Mouse (Mus musculus): Measurements from ENCODE around the gene Dvl1. TPM values are rescaled to one million over a fixed set of nuclear protein-coding genes. Genes with fewer than 3 reads are reported as not detected.

Gene Dvl1
- total and polyA plus RNA-seq, 3 experiments: 56.8 to 60.3 TPM; not detected in 1

DNA sequence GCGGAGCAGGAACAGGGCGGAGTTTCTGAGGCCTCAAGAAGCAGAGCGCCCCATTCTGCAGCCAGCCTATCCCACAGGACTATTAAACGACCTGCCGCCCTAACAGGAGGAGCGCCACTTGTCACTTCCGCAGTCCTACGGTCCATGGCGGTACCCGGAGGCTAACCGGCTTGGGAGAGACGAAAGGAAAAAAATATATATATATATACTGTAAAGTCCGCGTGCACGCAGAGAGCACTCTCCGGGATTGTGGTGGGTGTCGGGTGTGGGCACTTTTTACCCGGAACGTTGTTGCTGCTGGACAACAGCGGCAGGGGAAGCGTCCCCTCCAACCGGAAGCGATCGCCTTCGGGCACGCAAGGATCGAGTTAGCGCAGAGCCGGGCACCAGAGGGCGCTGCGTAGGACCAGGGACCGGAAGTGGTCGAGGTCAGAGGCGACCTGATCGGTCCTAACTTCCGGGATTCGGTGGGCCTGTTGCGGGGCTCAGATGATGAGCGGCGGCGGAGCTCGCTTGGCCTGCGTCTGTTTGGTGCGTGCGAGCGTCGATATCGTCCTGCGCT, 15.9 kb upstream of the Dvl1 start, which contains the start of gene Aurkaip1 (continued):
- TF ChIP-seq TBP (IDR thresholded peaks at IDR 0.05; ENCODE audit: low read depth, low read length): peak; percentile 79
- no peak for TF ChIP-seq ZC3H11A (IDR thresholded peaks at IDR 0.05; ENCODE audit: low read depth, low read length)
- peak; percentile 75 for TF ChIP-seq TCF12 (IDR thresholded peaks at IDR 0.05; ENCODE audit: low read depth, low read length)

DNA sequence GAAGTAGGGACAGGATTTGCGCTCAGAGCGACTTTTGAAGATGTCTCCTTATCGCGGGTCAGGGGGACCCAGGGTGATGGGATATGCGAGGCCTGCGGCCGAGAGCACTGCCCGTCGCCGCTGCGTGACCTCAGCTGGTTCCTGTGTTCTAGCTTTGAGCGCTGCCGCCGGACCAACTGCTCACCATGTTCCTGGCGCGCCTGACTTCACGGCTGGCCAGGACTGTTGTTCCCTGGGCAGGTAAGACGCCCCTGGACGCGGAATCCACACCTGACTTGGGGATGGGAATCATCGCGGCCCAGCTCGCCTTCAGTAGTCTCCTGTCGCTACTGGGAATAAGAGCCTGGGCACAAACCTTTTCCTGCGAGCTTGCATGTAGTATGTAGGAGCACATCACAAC, 15.4 kb upstream of the Dvl1 start:
- TF ChIP-seq ZC3H11A (IDR thresholded peaks at IDR 0.05; ENCODE audit: low read depth, low read length): no peak
- H3K9ac ChIP-seq (ENCODE audit: control insufficient read depth, low read depth, low read length, poor library complexity, severe bottlenecking): peak overlapping the region; percentile 88
- H3K79me2 ChIP-seq (ENCODE audit: control insufficient read depth, insufficient read depth, low read length, poor library complexity): peaks cover 15% of the 10 kb centered on the region
- H3K36me3 ChIP-seq (ENCODE audit: control insufficient read depth in 1 of 2, insufficient read depth in 2 of 2, low read length in 2 of 2): peaks cover 0 to 7% of the 10 kb centered on the region in 2 experiments; a peak in 2 of 4 replicates
- no peak for DNase-seq (ENCODE audit: low read depth, low spot score)
- peak overlapping the region; percentile 69 to 90 for H3K4me3 ChIP-seq (ENCODE audit: control insufficient read depth in 1 of 2, insufficient read depth in 1 of 2, low read depth in 2 of 2, low read length in 2 of 2)
- no peaks in the 10 kb centered on the region for H3K27me3 ChIP-seq (ENCODE audit: control insufficient read depth in 1 of 2, insufficient read depth in 2 of 2, low read length in 2 of 2)
- peaks cover 0 to 10% of the 10 kb centered on the region in 2 experiments; a peak in 1 of 4 replicates for H3K4me1 ChIP-seq (ENCODE audit: control insufficient read depth in 1 of 2, insufficient read depth in 2 of 2, low read length in 2 of 2)
- peak overlapping the region; percentile 71 for H3K27ac ChIP-seq (ENCODE audit: control insufficient read depth, low read depth, low read length)
- no peaks in the 10 kb centered on the region for H3K9me3 ChIP-seq (replicated peaks; ENCODE audit: insufficient read depth, low read length)

DNA sequence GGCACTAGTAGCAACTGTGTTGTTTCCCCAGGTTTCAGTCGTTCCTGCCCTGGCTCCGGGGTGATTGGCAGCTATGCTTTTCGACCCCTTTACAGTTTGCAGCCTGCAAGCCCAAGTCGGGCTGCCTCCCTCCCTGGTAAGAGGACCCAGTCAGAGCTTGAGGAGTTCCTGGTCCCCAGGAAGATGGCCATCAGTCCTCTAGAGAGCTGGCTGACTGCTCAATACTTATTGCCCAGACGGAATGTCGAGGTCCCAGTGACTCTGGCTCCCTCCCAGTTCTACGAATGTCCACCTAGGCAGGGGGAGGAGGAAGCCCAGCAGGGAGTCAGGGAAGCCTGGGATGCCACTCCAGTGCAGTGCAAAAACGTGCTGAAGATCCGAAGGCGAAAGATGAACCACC, 14.9 kb upstream of the Dvl1 start:
- TF ChIP-seq TCF12 (IDR thresholded peaks at IDR 0.05; ENCODE audit: low read depth, low read length) (no peak), UBTF (IDR thresholded peaks at IDR 0.05; ENCODE audit: borderline replicate concordance, insufficient read depth, low read depth, low read length) (no peak), POLR2A (IDR thresholded peaks at IDR 0.05; ENCODE audit: control insufficient read depth in 1 of 2, insufficient read depth in 1 of 2, low read depth in 1 of 2, low read length in 2 of 2, poor library complexity in 1 of 2) (0 out of 4 replicates have a peak, but pooled peaks of 1 of the 2 experiments have one; percentile 4)
- H3K79me2 ChIP-seq (ENCODE audit: control insufficient read depth, insufficient read depth, low read length, poor library complexity): peaks cover 15% of the 10 kb centered on the region
- DNase-seq (ENCODE audit: low read depth, low spot score): no peak
- H3K36me3 ChIP-seq (ENCODE audit: control insufficient read depth in 1 of 2, insufficient read depth in 2 of 2, low read length in 2 of 2): peaks cover 0 to 7% of the 10 kb centered on the region in 2 experiments; a peak in 2 of 4 replicates
- peaks cover 0 to 10% of the 10 kb centered on the region in 2 experiments; a peak in 1 of 4 replicates for H3K4me1 ChIP-seq (ENCODE audit: control insufficient read depth in 1 of 2, insufficient read depth in 2 of 2, low read length in 2 of 2)
- H3K9ac ChIP-seq (ENCODE audit: control insufficient read depth, low read depth, low read length, poor library complexity, severe bottlenecking): peak overlapping the region; percentile 88
- H3K4me3 ChIP-seq (ENCODE audit: control insufficient read depth in 1 of 2, insufficient read depth in 1 of 2, low read depth in 2 of 2, low read length in 2 of 2): peak overlapping the region; percentile 69 to 90
- H3K27ac ChIP-seq (ENCODE audit: control insufficient read depth, low read depth, low read length): no peak overlapping the region
- no peaks in the 10 kb centered on the region for H3K9me3 ChIP-seq (replicated peaks; ENCODE audit: insufficient read depth, low read length)
- no peaks in the 10 kb centered on the region for H3K27me3 ChIP-seq (ENCODE audit: control insufficient read depth in 1 of 2, insufficient read depth in 2 of 2, low read length in 2 of 2)

DNA sequence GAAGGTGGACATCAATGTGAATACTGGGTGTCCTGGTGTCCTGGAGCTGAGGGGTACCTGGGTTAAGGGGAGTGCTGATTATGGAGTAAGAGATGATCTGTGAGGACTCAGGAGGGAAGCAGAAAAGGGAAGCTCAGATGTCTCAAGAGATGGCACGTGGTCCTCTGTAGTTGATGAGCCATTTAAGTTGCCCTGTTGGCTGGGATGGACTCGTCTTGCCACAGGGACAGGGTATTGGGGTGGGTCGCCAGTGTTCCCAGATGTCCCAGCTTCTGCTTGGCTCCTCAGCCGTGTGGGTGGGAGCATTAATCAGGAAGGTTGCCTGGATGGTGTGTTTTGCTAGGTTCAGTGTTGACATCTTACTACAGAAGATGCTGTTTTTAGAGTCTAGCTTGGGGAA, 14.0 kb upstream of the Dvl1 start:
- H3K27ac ChIP-seq (ENCODE audit: control insufficient read depth, low read depth, low read length): no peak overlapping the region
- no peaks in the 10 kb centered on the region for H3K9me3 ChIP-seq (replicated peaks; ENCODE audit: insufficient read depth, low read length)
- H3K36me3 ChIP-seq (ENCODE audit: control insufficient read depth in 1 of 2, insufficient read depth in 2 of 2, low read length in 2 of 2): peaks cover 0 to 7% of the 10 kb centered on the region in 2 experiments; a peak in 2 of 4 replicates
- H3K4me1 ChIP-seq (ENCODE audit: control insufficient read depth in 1 of 2, insufficient read depth in 2 of 2, low read length in 2 of 2): peaks cover 0 to 10% of the 10 kb centered on the region in 2 experiments; a peak in 1 of 4 replicates
- TF ChIP-seq NELFE (IDR thresholded peaks at IDR 0.05; ENCODE audit: low read depth, low read length): no peak
- TF ChIP-seq EP300 (IDR thresholded peaks at IDR 0.05; ENCODE audit: low read depth in 1 of 2, low read length in 2 of 2): no peak
- DNase-seq (ENCODE audit: low read depth, low spot score): no peak
- H3K4me3 ChIP-seq (ENCODE audit: control insufficient read depth in 1 of 2, insufficient read depth in 1 of 2, low read depth in 2 of 2, low read length in 2 of 2): no peak overlapping the region
- no peaks in the 10 kb centered on the region for H3K27me3 ChIP-seq (ENCODE audit: control insufficient read depth in 1 of 2, insufficient read depth in 2 of 2, low read length in 2 of 2)
- peaks cover 15% of the 10 kb centered on the region for H3K79me2 ChIP-seq (ENCODE audit: control insufficient read depth, insufficient read depth, low read length, poor library complexity)
- no peak overlapping the region for H3K9ac ChIP-seq (ENCODE audit: control insufficient read depth, low read depth, low read length, poor library complexity, severe bottlenecking)

Measured in MEL (cell line).